9 mouse cellular contexts compared by ENCODE assay signal in genomic region chr7:103942730-103943129, GRCm38 (mm10). TPM values are rescaled to one million over a fixed set of nuclear protein-coding genes. Genes with fewer than 3 reads are reported as not detected.
DNase-seq lines count a peak whose midpoint lies in the region; ATAC-seq and TF ChIP-seq lines count a peak whose summit lies in the region.
"Had no signal": no experiment of that assay in that cellular context is flagged by ENCODE, and none has a peak within 500 bp of the region (broad histone marks: within the 10 kb centered on the region; RNA-seq: fewer than 3 reads in every experiment).

No protein-coding gene starts in this region.

- TF ChIP-seq POLR2A in ES-Bruce4 (IDR thresholded peaks at IDR 0.05; ENCODE audit: insufficient read depth, low read length) = no peak
- TF ChIP-seq POLR2A in spleen, adult 2 months (IDR thresholded peaks at IDR 0.05; ENCODE audit: low read depth, low read length) = no peak

- H3K4me3 ChIP-seq in layer of hippocampus, adult 2 months = no peak overlapping the region
- H3K4me3 ChIP-seq in ES-Bruce4 (ENCODE audit: low read depth, low read length) = no peak overlapping the region
- no peak overlapping the region for H3K4me3 ChIP-seq in liver, embryonic 15.5 days (replicated peaks)
- no peak overlapping the region for H3K4me3 ChIP-seq in spleen, adult 2 months (ENCODE audit: extremely low read depth, insufficient read depth, insufficient read length)
- H3K4me3 ChIP-seq: heart, embryonic 15.5 days had no signal

- H3K36me3 ChIP-seq in ES-Bruce4 (ENCODE audit: control insufficient read depth, insufficient read depth, low read length, poor library complexity, severe bottlenecking) = no peaks in the 10 kb centered on the region
- H3K36me3 ChIP-seq in liver, embryonic 15.5 days (replicated peaks) = no peaks in the 10 kb centered on the region
- no peaks in the 10 kb centered on the region for H3K36me3 ChIP-seq in spleen, adult 2 months (ENCODE audit: control insufficient read depth, insufficient read depth, low read length)
- H3K36me3 ChIP-seq: heart, embryonic 15.5 days had no signal

- ATAC-seq in liver, embryonic 15.5 days (ENCODE audit: insufficient read depth) = peak; percentile 76

- H3K27me3 ChIP-seq in ES-Bruce4 (ENCODE audit: control insufficient read depth, insufficient read depth, low read length, poor library complexity, severe bottlenecking) = no peaks in the 10 kb centered on the region
- peaks cover 6% of the 10 kb centered on the region; the same call in 1 of the 2 replicates for H3K27me3 ChIP-seq in liver, embryonic 15.5 days
- no peaks in the 10 kb centered on the region for H3K27me3 ChIP-seq in spleen, adult 2 months (ENCODE audit: control insufficient read depth, insufficient read depth, low read length)
- H3K27me3 ChIP-seq: heart, embryonic 15.5 days had no signal

- no peaks in the 10 kb centered on the region for H3K4me1 ChIP-seq in ES-Bruce4 (ENCODE audit: control insufficient read depth, insufficient read depth, low read length)
- H3K4me1 ChIP-seq in liver, embryonic 15.5 days (replicated peaks) = peaks cover 15% of the 10 kb centered on the region
- no peaks in the 10 kb centered on the region for H3K4me1 ChIP-seq in spleen, adult 2 months (ENCODE audit: control insufficient read depth, insufficient read depth, insufficient read length)
- H3K4me1 ChIP-seq: heart, embryonic 15.5 days had no signal

- TF ChIP-seq EP300 in ES-Bruce4 (IDR thresholded peaks at IDR 0.05; ENCODE audit: insufficient read depth, low read depth, low read length) = no peak

- intact Hi-C loops in heart, postnatal 36 days (cut with DNase I) = loop anchor here (2.0 to 5.0 kb wide), 2 partner anchors 150 to 1436 kb away; partner anchors contain the start of gene Olfr67

- H3K27ac ChIP-seq in layer of hippocampus, adult 2 months = no peak overlapping the region
- no peak overlapping the region for H3K27ac ChIP-seq in ES-Bruce4 (ENCODE audit: insufficient read depth, low read length)
- peak overlapping the region; percentile 67 for H3K27ac ChIP-seq in liver, embryonic 15.5 days (replicated peaks)
- H3K27ac ChIP-seq in spleen, adult 2 months (ENCODE audit: insufficient read depth, low read length) = no peak overlapping the region
- H3K27ac ChIP-seq: heart, embryonic 15.5 days had no signal

- peak; percentile 66 for TF ChIP-seq CTCF in layer of hippocampus, adult 2 months (conservative IDR thresholded peaks at IDR 0.05)
- peak; percentile 67 for TF ChIP-seq CTCF in ES-Bruce4 (IDR thresholded peaks at IDR 0.05; ENCODE audit: low read depth, low read length)
- peak; percentile 64; the same call in 1 of the 2 replicates for TF ChIP-seq CTCF in spleen, adult 2 months (IDR thresholded peaks at IDR 0.05; ENCODE audit: extremely low read depth, insufficient read depth, insufficient read length, insufficient replicate concordance)

- DNase-seq in layer of hippocampus, adult 2 months (ENCODE audit: low spot score in 2 of 2) = peak in 1 of 2 experiments; percentile 9
- no peak for DNase-seq in layer of hippocampus, adult 11-12 months (ENCODE audit: low spot score)
- DNase-seq in adrenal gland, postnatal 25 days = peak; percentile 11
- peak; percentile 7 to 32 for DNase-seq in heart, postnatal 36 days
- DNase-seq in spleen, adult 2 months (ENCODE audit: low read depth in 1 of 2, low spot score in 2 of 2) = peak; percentile 19 to 28
- no peak for DNase-seq in left cerebral cortex, adult 11 months (ENCODE audit: low spot score)

- H3K9ac ChIP-seq in ES-Bruce4 (ENCODE audit: low read depth, poor library complexity, severe bottlenecking) = no peak overlapping the region
- H3K9ac ChIP-seq in liver, embryonic 15.5 days = peak overlapping the region; percentile 32
- H3K9ac ChIP-seq: heart, embryonic 15.5 days had no signal

- WGBS in liver, embryonic 15.5 days (ENCODE audit: insufficient replicate concordance) = 9% methylated on average over 2 of the region's 2 CpGs
- WGBS in spleen, adult 2 months = 26% methylated on average over 2 of the region's 2 CpGs

- 0 out of 2 replicates have a peak overlapping the region, but pooled peaks have one; percentile 8 for H3K4me2 ChIP-seq in liver, embryonic 15.5 days
- H3K4me2 ChIP-seq: heart, embryonic 15.5 days had no signal

- H3K9me3 ChIP-seq in ES-Bruce4 (replicated peaks; ENCODE audit: control insufficient read depth, insufficient read depth, low read length, poor library complexity, severe bottlenecking) = no peaks in the 10 kb centered on the region
- no peaks in the 10 kb centered on the region for H3K9me3 ChIP-seq in liver, embryonic 15.5 days (replicated peaks)
- H3K9me3 ChIP-seq: heart, embryonic 15.5 days had no signal

RNA-seq across cellular contexts. Expression of gene Olfr633, which starts 1.5 kb away (rescaled TPM):
- total RNA-seq in layer of hippocampus, adult 2 months (2021) = not detected
- not detected in 2 replicates for polyA plus RNA-seq in ES-Bruce4 (2011; ENCODE audit: insufficient read depth, insufficient read length, low read depth, missing spikeins)
- not detected in 2 replicates for total RNA-seq in adrenal gland, postnatal 25 days (2021)
- total RNA-seq in heart, postnatal 36 days (2021) = not detected
- polyA plus RNA-seq in liver, embryonic 15.5 days (2015; fragmentation: Nextera tagmentation; extraction: Ambion mirVana) = 0.02 TPM in 1 of 2 replicates, not detected in the other
- polyA plus RNA-seq in spleen, adult 2 months (2012; rRNA removed) = not detected in 2 replicates
- polyA plus RNA-seq: heart, embryonic 15.5 days had no signal

RNA-seq across cellular contexts. Expression of gene Olfr632, which starts 8.6 kb away (rescaled TPM):
- not detected for total RNA-seq in layer of hippocampus, adult 2 months (2021)
- not detected in 2 replicates for polyA plus RNA-seq in ES-Bruce4 (2011; ENCODE audit: insufficient read depth, insufficient read length, low read depth, missing spikeins)
- not detected in 2 replicates for total RNA-seq in adrenal gland, postnatal 25 days (2021)
- not detected for total RNA-seq in heart, postnatal 36 days (2021)
- 0.16 and 0.23 TPM in 2 replicates for polyA plus RNA-seq in liver, embryonic 15.5 days (2015; fragmentation: Nextera tagmentation; extraction: Ambion mirVana)
- polyA plus RNA-seq in spleen, adult 2 months (2012; rRNA removed) = not detected in 2 replicates
- polyA plus RNA-seq: heart, embryonic 15.5 days had no signal

RNA-seq across cellular contexts. Expression of gene Olfr631, which starts 14.1 kb away (rescaled TPM):
- not detected for total RNA-seq in layer of hippocampus, adult 2 months (2021)
- polyA plus RNA-seq in ES-Bruce4 (2011; ENCODE audit: insufficient read depth, insufficient read length, low read depth, missing spikeins) = not detected in 2 replicates
- total RNA-seq in adrenal gland, postnatal 25 days (2021) = not detected in 2 replicates
- total RNA-seq in heart, postnatal 36 days (2021) = not detected
- 0.20 and 0.48 TPM in 2 replicates for polyA plus RNA-seq in liver, embryonic 15.5 days (2015; fragmentation: Nextera tagmentation; extraction: Ambion mirVana)
- not detected in 2 replicates for polyA plus RNA-seq in spleen, adult 2 months (2012; rRNA removed)
- polyA plus RNA-seq: heart, embryonic 15.5 days had no signal

RNA-seq across cellular contexts. Expression of gene Olfr635, which starts 28.2 kb away (rescaled TPM):
- under 1 TPM; 0.05 to 0.07 TPM for total RNA-seq in layer of hippocampus, adult 2 months (2021)
- polyA plus RNA-seq in ES-Bruce4 (2011; ENCODE audit: insufficient read depth, insufficient read length, low read depth, missing spikeins) = 0.08 and 0.13 TPM in 2 replicates
- total RNA-seq in adrenal gland, postnatal 25 days (2021) = 0.06 TPM in 1 of 2 replicates, not detected in the other
- not detected for total RNA-seq in heart, postnatal 36 days (2021)
- not detected in 2 replicates for polyA plus RNA-seq in liver, embryonic 15.5 days (2015; fragmentation: Nextera tagmentation; extraction: Ambion mirVana)
- not detected in 2 replicates for polyA plus RNA-seq in spleen, adult 2 months (2012; rRNA removed)
- polyA plus RNA-seq: heart, embryonic 15.5 days had no signal

RNA-seq across cellular contexts. Expression of gene Olfr65, which starts 39.4 kb away (rescaled TPM):
- total RNA-seq in layer of hippocampus, adult 2 months (2021) = not detected
- not detected in 2 replicates for polyA plus RNA-seq in ES-Bruce4 (2011; ENCODE audit: insufficient read depth, insufficient read length, low read depth, missing spikeins)
- total RNA-seq in adrenal gland, postnatal 25 days (2021) = not detected in 2 replicates
- not detected for total RNA-seq in heart, postnatal 36 days (2021)
- not detected in 2 replicates for polyA plus RNA-seq in liver, embryonic 15.5 days (2015; fragmentation: Nextera tagmentation; extraction: Ambion mirVana)
- not detected in 2 replicates for polyA plus RNA-seq in spleen, adult 2 months (2012; rRNA removed)
- polyA plus RNA-seq: heart, embryonic 15.5 days had no signal

Comparison
In these comparisons a context has a peak if more than half of its experiments do, and no peak if none do; other contexts are left out.
1. DNase-seq: peak in adrenal gland, postnatal 25 days (single experiment), heart, postnatal 36 days (2 of 2) and spleen, adult 2 months (2 of 2); none in layer of hippocampus, adult 11-12 months (single experiment) and left cerebral cortex, adult 11 months (single experiment).
2. Peak in every context shown above with its lines, with median percentiles within 50 percentile points of each other: CTCF ChIP-seq.